Mouse (Mus musculus) erythroblast, embryonic 14.5 days (primary cell): ENCODE measurements around the gene Mfap4.

Experiments used
- GATA1 ChIP-seq: IDR thresholded peaks from 2 replicates; pipeline ENCODE4 v1.6.1; 2012; ENCODE audit warnings: low read length, inconsistent platforms, mixed read lengths
- TAL1 ChIP-seq: IDR thresholded peaks from 3 replicates; pipeline ENCODE4 v1.6.1; 2012; ENCODE audit warnings: low read length, inconsistent platforms, mixed read lengths

DNA sequence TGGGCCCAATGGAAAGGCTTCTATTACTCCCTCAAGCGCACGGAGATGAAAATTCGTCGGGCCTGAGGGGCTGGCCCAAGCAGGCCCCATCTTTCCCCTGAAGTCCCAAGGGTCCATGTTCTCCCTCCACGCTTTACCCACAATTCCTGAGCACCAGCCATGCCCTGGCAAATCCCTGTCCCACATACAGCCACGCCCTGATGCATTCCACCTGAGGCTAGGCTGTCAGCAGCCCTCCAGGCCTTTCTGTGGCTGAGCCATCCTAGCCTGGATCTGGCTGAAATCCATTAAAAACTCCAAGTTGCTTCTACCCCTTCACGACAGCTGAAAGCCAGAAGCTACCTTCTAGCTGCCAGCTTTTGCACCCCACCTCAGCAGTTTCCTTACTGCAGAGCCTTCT is 2.7 kb downstream of the Mfap4 start:
- TF ChIP-seq TAL1 (no peak), GATA1 (no peak)
